Mouse (Mus musculus): ENCODE measurements at regions not wholly inside any gene's neighbourhood (a gene's known extent, or its start where the extent isn't known, plus 50 kb on each side); places are given as distances from the start of the nearest gene placed in this dataset.

DNA sequence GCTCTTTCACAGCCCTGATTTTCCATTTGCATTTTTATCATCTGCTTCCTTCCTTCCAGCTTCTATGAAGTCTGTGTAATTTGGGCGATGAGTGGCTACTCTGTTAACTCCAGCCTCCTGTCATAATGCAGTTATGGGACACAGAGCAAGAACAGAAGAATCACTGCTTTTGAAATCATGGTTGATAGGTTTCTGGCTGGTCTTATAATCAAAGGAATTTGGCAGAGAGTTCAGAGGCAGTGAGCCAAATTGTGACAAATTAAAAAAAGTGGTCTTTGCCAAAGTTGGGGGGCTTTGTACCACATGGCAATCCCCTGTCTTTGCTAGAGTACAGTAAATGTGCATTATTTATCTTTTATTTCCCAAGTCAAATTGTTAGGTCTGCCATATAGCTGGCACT is 1292.6 kb downstream of the Rapgef2 start:
- no peak for DNase-seq

DNA sequence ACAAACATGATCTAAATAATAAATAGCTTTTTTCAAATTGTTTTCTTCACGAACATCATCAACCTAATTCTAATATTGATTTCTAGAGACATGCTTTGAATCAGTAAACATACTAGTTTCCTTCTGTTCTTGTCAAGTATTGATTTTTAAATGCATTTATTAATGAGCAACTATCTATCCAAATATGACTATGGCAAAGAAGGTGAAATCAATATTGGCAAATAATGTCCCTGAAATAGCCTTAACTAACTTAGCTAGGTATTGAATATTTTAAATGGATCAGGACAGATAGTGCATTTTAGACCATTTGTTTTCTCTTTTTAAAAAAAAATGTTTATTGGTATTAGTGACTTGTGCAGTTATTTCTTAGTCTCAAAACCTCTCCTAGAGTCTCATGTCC is 1341.5 kb downstream of the Rapgef2 start:
- no peak for DNase-seq

DNA sequence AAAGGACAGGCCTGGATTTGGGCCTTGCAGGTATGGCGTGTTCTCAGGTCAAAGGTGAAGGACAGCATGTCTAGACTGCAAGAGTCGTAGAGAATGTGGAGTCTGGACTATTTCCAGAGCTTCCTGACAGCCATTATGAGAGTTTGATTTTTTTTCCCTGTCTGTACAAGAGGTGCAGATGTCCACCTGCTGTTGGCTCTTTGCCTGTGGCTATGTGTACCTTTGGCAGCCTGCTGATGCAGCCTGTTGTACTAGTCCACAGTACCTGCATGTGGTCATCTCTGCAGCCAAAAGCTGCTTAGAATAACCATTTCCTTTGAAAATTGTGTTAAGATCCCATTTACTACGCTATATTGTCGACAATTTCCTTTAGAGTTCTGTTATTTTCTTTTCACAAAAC is 1389.1 kb downstream of the Rapgef2 start:
- peak; percentile 92 for DNase-seq

DNA sequence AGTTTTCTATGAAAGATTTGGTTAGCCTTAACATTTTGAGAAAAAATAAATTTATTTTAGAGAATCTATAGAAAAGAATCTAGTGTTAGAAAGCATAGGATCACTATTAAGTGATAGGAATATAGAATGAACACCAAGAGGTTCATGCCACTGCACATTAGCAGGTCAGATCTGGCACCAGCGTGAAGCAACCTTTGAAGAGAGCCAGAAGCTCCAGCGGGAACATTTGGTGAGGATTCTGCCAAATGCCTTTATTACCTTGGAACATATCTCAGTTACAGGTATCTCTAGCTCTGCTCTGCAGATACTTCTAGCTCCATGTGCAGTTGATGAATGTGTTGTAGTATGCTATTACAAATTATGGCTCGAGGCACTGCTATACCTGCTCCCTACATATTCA is 1398.7 kb downstream of the Rapgef2 start:
- DNase-seq: peak; percentile 52

DNA sequence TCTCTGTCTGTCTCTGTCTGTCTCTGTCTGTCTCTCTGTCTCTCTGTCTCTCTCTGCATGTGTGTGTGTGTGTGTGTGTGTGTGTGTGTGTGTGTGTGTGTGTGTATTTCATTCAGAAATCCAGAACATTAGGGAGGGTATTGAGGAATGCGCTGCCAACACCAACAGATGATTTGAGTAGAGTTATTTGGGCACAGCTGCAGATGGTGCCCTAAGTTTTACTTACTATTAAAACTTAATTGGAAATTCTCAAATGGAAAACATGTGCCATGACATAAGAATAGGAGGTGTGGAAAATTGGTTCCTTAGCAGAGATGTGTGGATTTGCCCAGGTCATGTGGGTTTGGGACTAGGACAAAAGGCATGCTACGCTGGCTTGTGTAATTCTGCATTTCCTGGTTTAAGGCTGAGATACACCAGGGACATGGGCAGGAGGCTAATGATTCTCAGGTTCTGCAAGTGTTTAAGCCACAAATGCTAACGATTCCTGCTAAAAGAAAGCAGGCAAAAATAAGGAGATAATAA is 1437.5 kb downstream of the Rapgef2 start:
- no peak for DNase-seq

DNA sequence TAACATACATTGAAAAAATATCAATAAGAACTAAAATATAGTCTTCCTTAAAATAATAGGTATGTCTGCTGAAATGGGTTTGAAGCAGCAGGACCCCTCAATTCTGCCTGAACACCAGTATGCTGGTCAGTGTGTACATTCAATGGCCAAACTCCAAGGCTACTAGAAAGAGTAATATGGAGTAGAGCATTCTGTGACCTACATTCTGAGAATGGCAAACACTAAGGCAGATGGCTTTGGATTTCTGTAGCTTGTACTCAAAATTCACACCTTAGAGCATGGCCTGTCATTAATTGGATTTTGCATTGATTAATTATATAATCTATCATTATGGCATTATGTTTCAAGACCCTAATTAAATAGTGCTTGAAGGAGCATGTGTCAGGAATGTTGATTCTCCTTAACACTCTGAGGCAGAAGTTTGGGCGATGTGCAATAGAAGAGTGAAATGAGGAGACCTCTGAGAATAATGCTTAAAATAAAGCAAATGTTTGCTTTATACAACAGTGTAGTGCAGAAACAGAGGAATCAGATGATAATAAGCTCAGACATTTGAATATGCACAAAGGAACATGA is 1454.0 kb downstream of the Rapgef2 start:
- DNase-seq: peak; percentile 4

DNA sequence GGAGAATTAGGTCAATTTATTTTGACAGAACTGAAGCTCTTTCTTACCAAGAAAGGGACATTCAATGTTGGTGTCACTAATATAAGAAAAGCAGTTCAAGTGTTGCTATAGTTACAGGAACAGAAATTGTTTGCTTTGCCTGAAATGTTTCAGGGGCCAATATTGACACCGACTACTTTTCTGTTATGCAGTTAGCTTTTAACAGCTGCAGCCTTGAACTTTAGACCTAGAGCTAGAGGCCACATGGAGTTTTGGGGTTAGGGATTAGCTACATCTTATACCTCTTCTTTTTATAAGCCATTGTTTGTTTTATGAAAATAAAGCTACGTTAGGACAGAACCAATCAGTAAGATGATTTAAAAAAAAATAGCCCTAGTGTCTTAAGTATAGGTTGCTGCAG is 1454.6 kb downstream of the Rapgef2 start:
- no peak for DNase-seq

DNA sequence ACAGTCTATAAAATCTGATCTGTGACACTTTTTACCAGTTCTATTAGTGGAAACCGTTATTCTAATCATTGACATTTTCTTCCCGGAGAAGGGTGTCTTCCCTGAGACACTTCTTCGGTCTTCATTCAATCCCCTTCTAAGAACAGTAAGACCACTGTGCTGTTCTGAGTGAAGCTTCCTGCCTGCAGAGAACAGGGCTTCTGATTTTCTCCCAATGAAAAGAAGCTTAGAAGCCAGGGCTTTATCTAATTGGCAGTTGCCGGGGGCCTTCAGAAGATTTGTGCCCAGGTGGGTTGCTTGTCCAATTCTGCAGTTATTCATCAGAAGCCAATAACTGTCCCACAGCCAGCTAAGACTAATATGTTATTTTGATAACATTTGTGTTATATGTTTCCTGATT is 1455.1 kb downstream of the Rapgef2 start:
- no peak for DNase-seq

DNA sequence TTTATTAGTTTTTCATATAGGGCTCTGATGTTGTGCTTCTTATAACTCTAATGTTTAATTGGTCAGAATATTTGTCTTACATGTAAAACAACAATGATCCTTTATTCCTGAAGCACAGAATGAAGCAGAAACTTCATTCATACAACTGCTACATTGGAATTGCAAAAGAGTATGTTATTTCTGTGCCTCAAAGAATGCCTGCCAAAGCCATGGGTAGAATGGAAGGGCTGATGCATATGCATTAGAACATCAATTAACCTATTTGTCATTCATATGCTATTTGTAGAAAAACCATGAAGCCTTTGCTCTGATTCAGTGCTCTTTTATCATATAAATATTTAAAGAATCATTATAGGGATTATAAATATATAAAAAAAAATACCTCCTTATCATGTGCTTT is 1456.1 kb downstream of the Rapgef2 start:
- DNase-seq: no peak

DNA sequence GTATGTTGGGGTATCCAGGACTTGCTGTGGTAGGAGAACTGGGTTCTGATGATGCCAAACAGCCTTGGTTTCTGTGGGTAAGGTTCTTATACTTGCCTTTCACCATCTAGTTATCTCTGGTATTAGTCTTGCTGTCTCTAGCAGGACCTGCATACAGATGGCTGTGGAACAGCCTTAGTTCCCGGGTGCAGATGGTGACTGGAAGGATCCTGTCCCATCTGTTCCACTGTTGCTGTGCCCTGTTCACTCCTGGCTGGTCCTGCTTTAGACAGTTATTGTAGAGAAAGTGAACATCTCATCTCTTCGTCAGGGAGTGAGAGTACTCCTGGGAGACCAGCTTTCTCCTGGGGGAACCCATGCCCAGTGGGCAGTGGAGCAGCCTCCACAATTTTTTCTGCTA is 1485.5 kb downstream of the Rapgef2 start:
- peak; percentile 45 for DNase-seq

DNA sequence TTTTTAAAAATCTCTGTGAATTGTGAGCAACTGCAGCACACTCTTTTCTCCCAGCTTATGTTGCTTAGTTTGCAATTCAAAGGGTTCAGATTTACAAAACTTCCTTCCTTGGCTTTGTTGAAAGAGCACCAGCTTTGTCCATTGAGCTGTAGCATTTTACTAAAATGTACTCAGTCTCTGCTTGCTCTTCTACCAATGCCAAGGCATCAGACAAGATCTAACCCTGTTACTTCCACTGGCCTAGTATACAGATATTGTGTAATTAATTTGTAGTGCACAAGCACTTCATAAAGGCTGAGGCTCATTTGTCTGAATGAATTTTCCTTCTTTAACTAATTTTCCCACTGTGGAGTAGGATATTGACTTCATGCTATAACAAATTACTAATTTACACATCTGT is 1504.5 kb downstream of the Rapgef2 start:
- no peak for DNase-seq

DNA sequence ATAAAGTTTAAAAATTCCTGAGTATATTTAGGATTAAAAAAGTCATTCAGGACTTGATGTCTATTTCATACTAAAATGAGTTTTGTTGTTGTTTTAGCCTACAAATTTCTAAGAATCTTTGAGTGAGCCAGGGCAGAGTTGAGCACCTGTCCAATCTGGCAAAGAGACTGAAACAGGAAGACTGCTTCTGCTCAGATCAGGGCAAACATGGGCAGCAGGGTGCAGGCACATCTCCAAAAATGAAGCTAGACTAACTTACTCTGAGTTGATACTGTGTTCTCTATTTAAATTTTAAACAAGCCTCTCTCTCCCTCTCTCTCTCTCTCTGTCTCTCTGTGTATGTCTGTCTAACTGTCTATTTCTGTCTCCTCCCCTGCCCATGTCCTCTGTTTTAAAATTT is 1505.0 kb downstream of the Rapgef2 start:
- DNase-seq: peak; percentile 78

DNA sequence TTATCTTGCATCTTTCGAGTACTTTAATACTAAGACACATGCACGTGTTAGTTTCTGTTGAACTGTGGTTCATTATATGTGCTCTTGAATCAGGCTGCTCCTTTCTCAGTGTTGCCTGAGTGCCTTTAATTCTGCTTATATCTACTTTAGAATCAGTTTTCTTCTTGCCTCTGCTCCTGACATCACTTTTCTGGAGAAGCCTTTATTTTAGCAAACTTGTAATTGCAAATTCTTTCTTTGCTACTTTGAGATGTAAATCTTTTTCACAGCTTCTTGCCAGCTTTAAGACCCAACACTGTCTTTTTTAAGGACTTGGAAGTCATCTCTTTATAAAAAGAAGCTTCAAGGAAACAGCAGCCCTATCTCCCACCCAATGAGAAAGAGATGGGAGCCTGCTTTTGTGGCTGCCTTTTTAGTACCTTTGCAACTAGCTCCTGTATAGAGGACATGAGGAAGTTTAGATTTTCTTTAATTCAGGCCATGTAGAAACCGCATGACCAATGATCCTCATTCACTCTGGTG is 1527.4 kb downstream of the Rapgef2 start:
- DNase-seq: no peak

DNA sequence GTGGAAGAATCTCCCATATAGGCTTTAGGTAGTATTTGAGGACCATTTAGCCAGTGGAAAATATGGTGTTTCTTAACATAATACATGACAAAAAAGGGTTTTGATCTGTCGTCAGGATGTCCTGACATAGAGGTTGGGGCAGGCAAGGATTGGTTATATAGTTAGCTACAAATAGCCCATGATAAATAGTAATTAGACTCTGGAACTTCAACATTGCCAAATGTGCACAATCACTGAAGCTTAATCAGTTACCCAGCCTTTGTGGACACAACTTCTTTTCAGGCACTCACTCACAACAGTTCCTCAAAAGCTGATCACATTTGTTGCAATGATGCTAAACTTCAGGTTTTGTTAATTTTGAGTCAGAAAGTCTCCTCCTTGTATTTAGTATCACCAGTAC is 1528.0 kb downstream of the Rapgef2 start:
- DNase-seq: no peak

DNA sequence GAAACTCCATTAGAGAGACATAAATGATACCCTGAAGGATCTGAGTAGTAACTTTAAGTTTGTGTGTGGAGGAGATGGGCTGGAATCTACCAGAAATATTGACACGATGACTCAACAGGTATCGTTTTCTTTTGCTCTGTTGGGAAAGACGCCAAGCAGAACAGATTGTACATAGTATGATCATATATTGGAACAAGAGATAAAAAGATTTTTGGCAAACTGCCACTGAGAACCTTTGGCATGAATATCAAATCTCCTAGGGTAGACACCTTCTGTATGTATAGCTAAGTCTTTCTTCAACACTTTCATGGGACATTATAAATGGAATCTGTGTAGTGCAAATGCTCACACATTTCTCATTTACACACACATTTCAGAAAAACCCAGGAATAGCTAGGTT is 1544.2 kb downstream of the Rapgef2 start:
- DNase-seq: peak; percentile 8

DNA sequence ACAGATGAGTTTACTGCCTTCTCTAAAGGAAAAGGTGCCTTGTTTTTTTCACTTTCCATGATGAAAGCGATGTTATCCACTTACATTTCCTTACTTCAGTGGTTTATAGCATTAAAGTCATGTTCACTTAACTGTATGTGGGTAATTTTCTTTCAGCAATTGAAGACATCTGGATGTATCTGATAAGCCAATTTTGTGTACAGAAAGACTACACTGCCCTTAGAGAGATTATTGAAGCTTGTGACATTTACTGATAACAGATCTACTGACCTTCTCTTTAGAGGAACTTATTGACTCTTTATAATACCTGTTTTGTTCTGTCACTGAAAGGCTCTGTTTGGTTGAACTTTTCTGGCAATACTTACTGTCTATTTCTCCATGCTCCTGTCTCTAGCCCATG is 1568.5 kb downstream of the Rapgef2 start:
- DNase-seq: no peak

DNA sequence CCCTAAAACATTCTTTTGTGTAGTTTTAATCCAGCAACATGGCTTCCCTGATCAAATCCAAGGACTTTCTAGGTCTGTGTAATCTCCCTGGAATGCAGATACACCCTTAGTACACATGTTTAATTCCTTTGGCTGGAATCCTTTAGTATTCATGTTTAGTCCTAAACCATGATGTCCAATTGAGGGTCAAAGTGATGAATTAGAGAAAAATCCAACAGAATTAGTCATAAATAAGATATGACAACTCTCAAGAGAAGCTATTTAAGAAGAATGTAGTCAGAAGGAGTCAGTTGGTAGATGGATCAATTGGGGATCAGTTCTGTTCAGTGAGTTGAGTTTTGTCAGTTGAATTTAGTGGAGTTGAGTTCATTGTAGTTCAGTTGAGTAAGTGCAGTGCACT is 1590.7 kb downstream of the Rapgef2 start:
- DNase-seq: no peak

DNA sequence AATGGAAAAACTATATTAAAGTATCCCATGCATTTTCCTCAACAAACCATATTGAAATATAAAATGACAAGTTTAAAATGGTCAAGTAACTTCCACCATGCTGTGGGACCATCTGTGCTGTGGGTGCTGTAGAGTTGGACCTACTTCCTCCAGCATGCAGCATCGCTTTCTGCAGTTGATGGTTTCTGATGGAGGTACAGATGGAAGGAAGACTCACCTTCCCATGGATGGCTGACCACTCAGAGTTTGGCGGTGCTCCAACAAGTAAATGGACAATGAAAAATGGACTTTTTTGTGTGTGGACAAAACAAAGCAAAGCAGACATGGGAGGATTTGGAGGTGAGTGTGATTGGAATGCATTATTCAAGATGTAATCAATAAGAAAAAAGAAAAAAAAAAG is 1592.3 kb downstream of the Fstl5 start:
- peak; percentile 87 for DNase-seq

DNA sequence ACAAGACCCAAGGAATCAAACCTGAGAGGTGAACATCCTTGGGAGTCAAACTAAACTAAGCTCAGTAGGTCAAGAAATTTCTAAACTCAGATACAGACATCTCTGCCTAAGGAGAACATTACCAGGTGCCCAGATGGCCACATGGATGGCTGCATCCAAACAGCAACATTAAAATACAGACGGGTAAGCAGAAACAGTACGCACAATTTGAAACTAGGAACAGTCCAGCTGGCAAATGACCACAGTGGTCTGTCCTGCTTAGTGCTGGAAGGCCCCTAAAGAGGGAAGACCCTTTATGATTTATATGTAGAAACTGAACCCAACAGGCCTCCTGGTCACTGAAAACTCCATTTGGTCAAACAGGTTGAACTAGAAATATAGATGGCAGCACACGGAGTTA is 1579.8 kb downstream of the Fstl5 start:
- no peak for DNase-seq

All from cerebellum, adult 9-10 months (tissue).